Mouse (Mus musculus) myocyte (in vitro differentiated cells): ENCODE results near the gene Prkaa2.

Source experiments
- MAX ChIP-seq: IDR thresholded peaks from one replicate; pipeline ENCODE4 v1.6.1; 2011; ENCODE audit warnings: low read depth, mild to moderate bottlenecking, control low read depth
- POLR2A ChIP-seq: IDR thresholded peaks from one replicate; pipeline ENCODE4 v1.6.1; 2011; ENCODE audit warnings: low read depth, mild to moderate bottlenecking, control low read depth, moderate library complexity; ENCODE audit not compliant: insufficient read length

- no peak for TF ChIP-seq MAX
- TF ChIP-seq POLR2A = no peak
These were observed 9.0 kb downstream of the Prkaa2 start for GRCm38 (mm10) chr4:105100508-105101336.
